Mouse (Mus musculus): Measurements from ENCODE around the gene Tmem51. TPM values are rescaled to one million over a fixed set of nuclear protein-coding genes. Genes with fewer than 3 reads are reported as not detected.

The Tmem51 gene
- total and polyA plus RNA-seq, 3 experiments, result 0.05 TPM; not detected in 2

DNA sequence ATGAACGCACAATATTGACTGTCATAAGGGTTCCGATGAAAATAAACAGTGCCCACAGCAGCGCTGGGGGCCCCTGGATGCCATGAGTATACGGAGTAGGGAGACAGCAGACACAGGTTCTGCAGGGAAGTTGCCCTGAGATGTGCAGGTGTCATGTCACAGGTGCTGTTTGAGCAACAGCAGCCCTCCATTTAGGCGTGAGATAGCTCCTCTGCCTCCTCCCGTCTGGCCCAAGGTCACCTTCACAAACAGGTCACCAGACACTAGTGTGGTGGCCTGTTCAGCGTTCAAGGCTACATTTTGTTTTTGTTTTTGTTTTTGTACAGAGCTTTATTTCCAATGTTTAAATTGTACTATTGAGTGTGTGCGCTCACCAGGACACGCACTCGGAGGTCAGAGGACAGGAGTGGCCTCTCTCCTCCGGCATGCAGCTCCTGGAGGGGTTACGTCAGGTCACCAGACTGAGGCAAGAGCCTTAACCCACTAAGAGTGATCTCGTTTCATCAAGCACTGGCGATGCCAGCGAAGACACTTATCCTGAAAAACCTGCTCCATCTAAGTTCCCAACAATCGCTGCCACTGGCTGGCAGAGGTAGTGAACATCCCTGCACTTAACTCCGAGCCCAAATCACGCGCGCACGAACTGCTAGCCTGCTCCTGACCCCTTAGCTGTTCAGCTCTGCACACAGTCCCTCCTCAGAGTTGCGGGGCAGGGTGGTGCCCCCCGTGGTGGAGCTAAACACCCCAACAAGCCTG is 22.4 kb downstream of the Tmem51 start:
- H3K36me3 ChIP-seq (replicated peaks), result no peaks in the 10 kb centered on the region
- no peak overlapping the region for H3K4me3 ChIP-seq (ENCODE audit: low read depth, low read length)
- ATAC-seq (ENCODE audit: extremely low read depth, insufficient number of reproducible peaks, low FRiP score, poor library complexity, severe bottlenecking) (no peak), DNase-seq (ENCODE audit: low spot score) (no peak)
- H3K4me1 ChIP-seq (ENCODE audit: insufficient read depth, low read depth, low read length), result no peaks in the 10 kb centered on the region
- peaks cover 91% of the 10 kb centered on the region for H3K9me3 ChIP-seq (replicated peaks)
- H3K27me3 ChIP-seq (ENCODE audit: insufficient read depth, low read length), result no peaks in the 10 kb centered on the region; the same call in 1 of the 2 replicates
- TF ChIP-seq CTCF (IDR thresholded peaks at IDR 0.05; ENCODE audit: low read depth, low read length) (no peak), GATA1 (IDR thresholded peaks at IDR 0.05; ENCODE audit: borderline replicate concordance, low read length) (no peak), GATA2 (IDR thresholded peaks at IDR 0.05; ENCODE audit: borderline replicate concordance, low read depth, low read length) (no peak), POLR2AphosphoS5 (IDR thresholded peaks at IDR 0.05; ENCODE audit: insufficient replicate concordance, low read depth, low read length) (no peak), TAL1 (conservative IDR thresholded peaks at IDR 0.05; ENCODE audit: low read depth, low read length) (no peak)

DNA sequence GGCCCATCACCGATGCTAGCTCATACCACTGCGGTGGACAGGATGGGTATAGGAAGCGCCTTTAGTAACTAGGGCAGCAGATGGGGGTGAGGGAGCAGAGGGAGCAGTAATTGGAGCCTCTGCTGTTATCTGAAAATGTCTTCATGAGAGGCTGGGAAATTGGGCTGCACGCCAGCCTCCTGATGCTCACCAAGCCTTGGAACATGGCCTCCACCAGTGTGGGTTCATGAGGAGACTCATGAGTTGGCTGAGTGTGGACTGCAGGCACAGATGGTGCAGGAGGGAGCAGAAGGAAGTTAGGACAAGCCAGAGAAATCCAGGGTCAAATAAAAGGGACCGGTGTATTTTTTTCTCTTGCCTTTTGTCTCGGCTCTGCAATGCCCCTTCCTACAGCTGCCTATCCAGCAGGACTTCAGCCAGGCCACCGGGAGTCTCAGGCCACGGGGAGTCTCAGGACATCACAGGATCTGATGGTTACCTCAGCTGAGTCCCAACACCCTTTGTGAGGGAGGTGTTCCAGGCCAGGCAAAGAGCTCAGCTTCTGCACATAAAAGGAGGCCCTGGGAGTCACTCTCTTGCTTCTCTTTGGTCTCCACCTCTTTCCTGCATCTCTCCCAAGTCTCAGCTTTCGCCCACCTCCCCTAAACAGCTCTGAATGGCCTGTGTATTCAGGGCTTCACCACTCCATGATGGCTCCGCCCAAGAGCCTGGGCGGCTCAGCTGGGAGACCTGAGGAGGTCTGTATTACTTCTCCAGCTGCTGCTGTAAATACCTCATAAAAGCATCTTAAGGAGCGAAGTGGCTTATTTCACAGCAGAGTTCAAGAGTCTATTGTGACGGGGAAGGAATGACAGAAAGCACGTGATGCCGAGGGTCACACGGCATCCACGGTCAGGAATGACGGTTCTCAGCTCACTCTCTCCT is 23.4 kb downstream of the Tmem51 start:
- no peaks in the 10 kb centered on the region for H3K36me3 ChIP-seq (replicated peaks)
- DNase-seq (ENCODE audit: low spot score) (no peak), ATAC-seq (ENCODE audit: extremely low read depth, insufficient number of reproducible peaks, low FRiP score, poor library complexity, severe bottlenecking) (no peak)
- no peaks in the 10 kb centered on the region; the same call in 1 of the 2 replicates for H3K27me3 ChIP-seq (ENCODE audit: insufficient read depth, low read length)
- H3K4me1 ChIP-seq (ENCODE audit: insufficient read depth, low read depth, low read length), result no peaks in the 10 kb centered on the region
- no peak overlapping the region for H3K4me3 ChIP-seq (ENCODE audit: low read depth, low read length)
- TF ChIP-seq TAL1 (conservative IDR thresholded peaks at IDR 0.05; ENCODE audit: low read depth, low read length) (no peak), GATA1 (IDR thresholded peaks at IDR 0.05; ENCODE audit: borderline replicate concordance, low read length) (no peak), POLR2AphosphoS5 (IDR thresholded peaks at IDR 0.05; ENCODE audit: insufficient replicate concordance, low read depth, low read length) (no peak), CTCF (IDR thresholded peaks at IDR 0.05; ENCODE audit: low read depth, low read length) (no peak), GATA2 (IDR thresholded peaks at IDR 0.05; ENCODE audit: borderline replicate concordance, low read depth, low read length) (no peak)
- peaks cover 89% of the 10 kb centered on the region for H3K9me3 ChIP-seq (replicated peaks)

DNA sequence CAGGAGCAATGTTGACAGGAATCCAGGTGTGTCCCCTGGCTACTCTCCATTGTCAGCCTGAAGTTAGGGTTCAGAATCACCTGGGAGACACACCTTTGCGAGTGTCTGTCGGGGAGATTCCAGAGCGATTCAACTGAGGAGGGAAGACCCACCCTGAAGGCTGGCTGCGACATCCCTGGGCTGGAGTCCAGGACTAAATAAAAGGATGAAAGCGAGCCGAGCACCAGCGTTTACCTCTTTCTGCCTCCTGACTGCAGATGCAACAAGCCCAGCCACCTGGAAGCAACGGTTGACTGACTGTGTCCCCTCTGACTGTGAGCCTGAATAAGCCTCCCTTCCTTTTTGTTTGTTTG is 24.3 kb downstream of the Tmem51 start:
- TF ChIP-seq GATA1 (IDR thresholded peaks at IDR 0.05; ENCODE audit: borderline replicate concordance, low read length) (no peak), POLR2AphosphoS5 (IDR thresholded peaks at IDR 0.05; ENCODE audit: insufficient replicate concordance, low read depth, low read length) (no peak)
- Histone ChIP-seq H3K27me3 (ENCODE audit: insufficient read depth, low read length) (no peaks in the 10 kb centered on the region; the same call in 1 of the 2 replicates), H3K4me3 (ENCODE audit: low read depth, low read length) (no peak overlapping the region), H3K9me3 (replicated peaks) (peaks cover 88% of the 10 kb centered on the region), H3K36me3 (replicated peaks) (no peaks in the 10 kb centered on the region), H3K4me1 (ENCODE audit: insufficient read depth, low read depth, low read length) (no peaks in the 10 kb centered on the region)
- ATAC-seq (ENCODE audit: extremely low read depth, insufficient number of reproducible peaks, low FRiP score, poor library complexity, severe bottlenecking) (no peak), DNase-seq (ENCODE audit: low spot score) (no peak)

DNA sequence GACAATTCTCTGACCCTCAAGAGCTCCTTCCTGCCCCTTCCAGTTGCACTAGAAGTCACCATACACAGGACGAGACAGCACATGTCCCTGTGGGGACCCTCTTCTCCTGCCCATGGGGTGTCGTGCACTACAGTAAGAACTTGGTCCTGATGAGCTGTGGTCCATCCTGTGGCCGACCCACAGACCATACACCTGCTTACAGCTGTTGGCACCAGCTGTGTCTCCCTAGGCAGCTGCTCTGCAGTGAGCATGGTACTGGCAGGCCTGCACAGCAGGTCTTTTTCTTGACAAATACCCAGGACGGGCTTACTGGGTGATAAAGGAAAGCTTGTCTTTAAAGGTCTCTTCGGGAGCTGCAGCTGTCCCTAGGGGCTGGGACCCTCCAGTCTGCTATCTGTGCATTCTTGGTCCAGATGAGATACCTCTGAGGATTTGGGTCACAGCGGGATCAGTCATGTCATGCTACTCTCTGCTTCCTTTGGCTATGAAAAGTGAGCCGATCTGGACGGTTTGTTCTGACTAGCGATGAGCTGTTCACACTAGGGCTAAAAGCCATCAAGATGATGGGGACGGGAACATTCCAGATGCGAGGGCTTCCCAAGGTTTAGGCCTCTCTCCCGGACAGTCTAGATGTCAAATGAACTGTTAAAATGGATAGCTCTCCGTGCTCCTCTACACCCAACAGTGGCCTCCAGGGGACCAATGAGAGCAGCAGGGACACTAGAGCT is 24.8 kb downstream of the Tmem51 start:
- DNase-seq (ENCODE audit: low spot score) (no peak), ATAC-seq (ENCODE audit: extremely low read depth, insufficient number of reproducible peaks, low FRiP score, poor library complexity, severe bottlenecking) (no peak)
- peaks cover 87% of the 10 kb centered on the region for H3K9me3 ChIP-seq (replicated peaks)
- H3K36me3 ChIP-seq (replicated peaks), result no peaks in the 10 kb centered on the region
- H3K4me1 ChIP-seq (ENCODE audit: insufficient read depth, low read depth, low read length), result no peaks in the 10 kb centered on the region
- H3K27me3 ChIP-seq (ENCODE audit: insufficient read depth, low read length), result no peaks in the 10 kb centered on the region; the same call in 1 of the 2 replicates
- TF ChIP-seq GATA1 (IDR thresholded peaks at IDR 0.05; ENCODE audit: borderline replicate concordance, low read length) (no peak), GATA2 (IDR thresholded peaks at IDR 0.05; ENCODE audit: borderline replicate concordance, low read depth, low read length) (no peak), POLR2AphosphoS5 (IDR thresholded peaks at IDR 0.05; ENCODE audit: insufficient replicate concordance, low read depth, low read length) (no peak), TAL1 (conservative IDR thresholded peaks at IDR 0.05; ENCODE audit: low read depth, low read length) (no peak), CTCF (IDR thresholded peaks at IDR 0.05; ENCODE audit: low read depth, low read length) (no peak)
- H3K4me3 ChIP-seq (ENCODE audit: low read depth, low read length), result no peak overlapping the region

DNA sequence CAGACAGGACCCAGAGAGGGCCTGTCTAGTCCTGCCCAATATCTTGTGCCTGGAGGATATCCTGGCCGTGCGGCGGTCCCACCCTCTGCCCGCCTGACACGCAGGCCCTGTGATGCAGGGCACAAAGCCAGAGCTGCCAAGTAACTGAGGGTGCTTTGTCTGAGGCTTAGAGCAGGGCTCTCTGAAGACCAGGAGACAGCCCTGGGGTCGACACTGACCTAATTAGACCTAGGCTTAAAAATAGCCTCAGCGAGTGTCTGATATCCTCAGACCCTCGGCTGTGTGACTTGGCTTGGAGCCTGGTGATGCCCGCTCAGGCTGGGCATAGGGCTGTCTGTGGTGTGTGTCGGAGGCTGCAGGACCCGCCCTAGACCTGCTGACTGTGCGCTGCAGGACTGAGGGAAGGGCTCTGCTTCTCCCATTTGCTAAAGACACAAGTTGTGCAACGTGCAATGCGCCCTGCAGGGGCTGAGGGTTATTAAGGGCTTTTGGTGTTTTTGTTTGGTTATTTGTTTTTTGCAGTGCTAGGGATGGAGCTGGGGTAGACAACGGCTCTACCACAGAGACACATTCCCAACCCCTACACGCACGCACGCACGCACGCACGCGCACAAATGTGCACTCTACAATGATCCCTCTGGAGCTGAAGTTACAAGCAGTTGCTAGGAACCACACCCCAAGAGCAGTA is 26.4 kb downstream of the Tmem51 start:
- no peaks in the 10 kb centered on the region; the same call in 1 of the 2 replicates for H3K27me3 ChIP-seq (ENCODE audit: insufficient read depth, low read length)
- DNase-seq (ENCODE audit: low spot score), result no peak
- no peak for TF ChIP-seq POLR2AphosphoS5 (IDR thresholded peaks at IDR 0.05; ENCODE audit: insufficient replicate concordance, low read depth, low read length)
- no peak for TF ChIP-seq GATA1 (IDR thresholded peaks at IDR 0.05; ENCODE audit: borderline replicate concordance, low read length)
- TF ChIP-seq GATA2 (IDR thresholded peaks at IDR 0.05; ENCODE audit: borderline replicate concordance, low read depth, low read length), result no peak
- TF ChIP-seq CTCF (IDR thresholded peaks at IDR 0.05; ENCODE audit: low read depth, low read length), result no peak
- no peak for TF ChIP-seq TAL1 (conservative IDR thresholded peaks at IDR 0.05; ENCODE audit: low read depth, low read length)
- H3K9me3 ChIP-seq (replicated peaks), result peaks cover 86% of the 10 kb centered on the region
- H3K36me3 ChIP-seq (replicated peaks), result no peaks in the 10 kb centered on the region
- H3K4me1 ChIP-seq (ENCODE audit: insufficient read depth, low read depth, low read length), result no peaks in the 10 kb centered on the region
- no peak for ATAC-seq (ENCODE audit: extremely low read depth, insufficient number of reproducible peaks, low FRiP score, poor library complexity, severe bottlenecking)
- H3K4me3 ChIP-seq (ENCODE audit: low read depth, low read length), result no peak overlapping the region

Measured in G1E (cell line).